Mouse (Mus musculus): ENCODE measurements at regions not wholly inside any gene's neighbourhood (a gene's known extent, or its start where the extent isn't known, plus 50 kb on each side); places are given as distances from the start of the nearest gene placed in this dataset.

DNA sequence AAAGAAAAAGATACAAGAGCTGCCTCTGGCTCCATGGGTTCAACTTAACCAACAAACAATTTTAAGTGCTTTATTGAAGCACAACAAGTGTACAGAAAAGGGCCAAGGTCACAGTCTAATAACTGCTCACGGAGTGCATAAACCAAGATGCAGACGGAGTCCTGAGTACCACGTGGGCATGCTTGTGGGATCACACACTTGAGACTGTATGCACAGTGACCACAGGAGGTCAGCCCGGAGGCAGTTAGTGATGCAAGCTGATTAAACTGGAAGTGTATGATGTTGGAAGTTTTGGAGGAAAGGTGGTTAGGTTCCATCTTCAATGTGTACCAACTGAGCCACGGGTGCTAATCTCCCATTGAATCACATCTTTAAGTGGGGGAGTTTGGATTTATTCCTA, 146.9 kb downstream of the Gm815 start:
- WGBS = 61% methylated on average over 5 of the region's 5 CpGs
- Histone ChIP-seq H3K9me3 (no peaks in the 10 kb centered on the region), H3K9ac (no peak overlapping the region), H3K36me3 (no peaks in the 10 kb centered on the region), H3K27ac (no peak overlapping the region), H3K4me2 (no peak overlapping the region), H3K4me1 (no peaks in the 10 kb centered on the region), H3K27me3 (replicated peaks) (no peaks in the 10 kb centered on the region), H3K4me3 (replicated peaks) (no peak overlapping the region)
- no peak for ATAC-seq (ENCODE audit: insufficient read depth, low FRiP score, low read depth)

DNA sequence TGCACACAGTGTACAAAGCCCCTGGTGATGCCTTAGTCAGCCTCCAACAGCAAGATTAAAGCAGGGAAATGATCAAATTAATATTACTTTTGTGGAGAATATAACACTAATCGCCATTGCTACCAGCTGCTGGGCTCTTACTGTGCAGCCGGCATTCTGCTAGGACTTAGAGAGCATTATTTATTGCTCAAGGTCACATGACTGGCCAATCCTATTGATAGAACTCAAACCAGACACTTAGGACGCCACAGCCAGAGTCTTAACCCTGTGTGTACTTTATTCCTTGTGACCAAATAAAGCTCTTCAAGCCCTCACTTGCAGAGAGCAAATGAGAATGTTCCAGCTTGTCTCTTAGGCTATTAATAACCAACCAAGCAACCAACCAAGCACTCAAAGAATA, 152.6 kb downstream of the Gm815 start:
- no peak overlapping the region for H3K9ac ChIP-seq
- H3K4me3 ChIP-seq (replicated peaks) = no peak overlapping the region
- peak overlapping the region; percentile 35; the same call in 1 of the 2 replicates for H3K27ac ChIP-seq
- WGBS = 15% methylated on average over 3 of the region's 3 CpGs
- no peaks in the 10 kb centered on the region for H3K36me3 ChIP-seq
- H3K9me3 ChIP-seq = no peaks in the 10 kb centered on the region
- H3K4me2 ChIP-seq = no peak overlapping the region
- peak; percentile 47; the same call in 1 of the 2 replicates for ATAC-seq (ENCODE audit: insufficient read depth, low FRiP score, low read depth)
- H3K27me3 ChIP-seq (replicated peaks) = no peaks in the 10 kb centered on the region
- 0 out of 2 replicates have a peak, but pooled peaks cover 6% of the 10 kb centered on the region for H3K4me1 ChIP-seq

DNA sequence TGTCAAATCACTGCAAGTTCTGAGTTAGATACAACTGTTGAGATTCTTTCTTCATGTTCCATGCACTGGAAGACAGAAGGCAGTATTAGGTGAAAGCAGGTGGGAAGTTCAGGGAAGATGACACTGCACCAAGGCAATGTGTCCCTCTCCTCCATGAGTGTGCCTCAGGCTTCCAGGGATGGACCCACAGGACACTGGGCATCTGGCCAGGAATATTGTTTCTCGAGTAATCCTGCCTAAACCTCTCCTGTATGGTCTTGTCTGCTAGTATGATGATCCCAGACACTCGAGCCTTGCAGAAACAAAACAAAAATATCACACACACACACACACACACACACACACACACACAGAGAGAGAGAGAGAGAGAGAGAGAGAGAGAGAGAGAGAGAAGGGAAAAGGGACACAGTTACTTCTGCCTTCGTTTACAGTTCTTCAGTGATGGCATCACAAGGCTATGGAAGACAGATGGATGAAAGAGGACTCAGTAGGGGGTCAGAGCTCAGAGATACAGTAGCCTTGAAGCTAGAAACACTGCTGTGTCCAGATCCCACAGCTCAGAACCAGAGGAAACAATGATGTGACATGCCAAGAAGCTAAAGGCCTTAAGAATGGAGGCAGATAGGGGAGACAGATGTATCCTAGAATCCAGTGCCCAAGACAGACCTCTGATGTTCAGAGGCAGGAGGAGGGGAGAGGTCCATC, 154.8 kb downstream of the Gm815 start:
- Histone ChIP-seq H3K9ac (no peak overlapping the region), H3K4me2 (no peak overlapping the region), H3K27ac (no peak overlapping the region), H3K4me3 (replicated peaks) (no peak overlapping the region), H3K4me1 (0 out of 2 replicates have a peak, but pooled peaks cover 6% of the 10 kb centered on the region), H3K27me3 (replicated peaks) (no peaks in the 10 kb centered on the region), H3K36me3 (no peaks in the 10 kb centered on the region), H3K9me3 (no peaks in the 10 kb centered on the region)
- no peak for ATAC-seq (ENCODE audit: insufficient read depth, low FRiP score, low read depth)
- WGBS = 46% methylated on average over 3 of the region's 3 CpGs

DNA sequence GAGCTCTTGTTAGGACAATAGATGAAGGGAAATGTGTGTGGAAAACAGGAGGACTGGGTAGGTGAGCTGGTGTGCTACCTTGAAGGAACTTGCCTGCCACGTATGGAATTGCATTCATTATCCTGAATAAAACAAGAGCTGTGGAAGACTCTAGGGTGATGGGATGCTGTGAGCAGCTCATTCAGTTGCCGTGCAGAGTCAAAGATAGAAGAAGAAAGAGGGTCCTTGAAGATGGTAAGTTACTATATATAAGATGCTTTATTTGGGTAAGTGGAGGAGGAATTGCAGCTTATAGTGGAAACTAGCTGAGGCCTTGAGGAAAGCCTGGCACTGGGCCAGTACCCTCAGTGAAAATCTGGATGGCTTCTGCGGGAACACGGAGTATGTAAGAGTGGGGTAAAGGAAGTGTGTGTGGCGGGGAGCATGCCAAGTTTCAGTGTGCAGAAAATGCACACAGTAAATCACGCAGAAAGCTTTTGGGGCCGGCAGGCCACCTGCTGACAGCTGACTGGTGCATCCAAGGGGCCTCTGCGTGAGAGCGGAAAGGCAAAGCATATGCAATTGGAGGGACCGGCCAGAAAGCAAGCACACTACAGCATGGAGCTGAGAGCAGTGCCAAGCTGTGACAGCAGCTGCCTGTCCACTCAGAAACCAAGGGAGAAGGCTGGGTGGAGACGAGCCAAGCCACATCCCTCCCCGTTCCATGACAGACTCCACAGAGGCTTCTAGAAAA, 149.7 kb upstream of the Vldlr start:
- Histone ChIP-seq H3K9me3 (no peaks in the 10 kb centered on the region), H3K27ac (no peak overlapping the region), H3K4me1 (no peaks in the 10 kb centered on the region), H3K9ac (no peak overlapping the region), H3K27me3 (replicated peaks) (no peaks in the 10 kb centered on the region), H3K4me3 (replicated peaks) (no peak overlapping the region), H3K4me2 (peak overlapping the region; percentile 5; the same call in 1 of the 2 replicates), H3K36me3 (no peaks in the 10 kb centered on the region)
- 43% methylated on average over 12 of the region's 12 CpGs for WGBS
- ATAC-seq (ENCODE audit: insufficient read depth, low FRiP score, low read depth) = peak; percentile 79; the same call in 1 of the 2 replicates

DNA sequence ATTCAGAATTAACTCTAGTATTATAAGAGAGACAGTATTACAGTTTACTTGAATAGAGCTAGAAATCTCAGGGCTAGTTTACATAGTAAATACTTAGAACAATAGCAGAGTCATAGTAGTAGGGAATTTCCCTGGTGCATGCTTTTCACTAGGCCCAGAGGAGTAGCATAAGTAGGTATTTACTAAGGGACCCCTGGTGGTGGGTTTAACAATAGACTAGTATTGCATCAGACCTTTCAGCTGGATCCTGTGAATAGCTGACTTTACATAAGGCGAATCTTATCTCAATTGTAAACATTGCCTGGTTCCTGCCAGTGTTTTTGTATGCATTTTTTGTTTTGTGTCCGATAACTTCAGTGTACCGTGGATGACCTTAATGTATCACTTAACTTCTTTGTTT, 143.0 kb upstream of the Vldlr start:
- Histone ChIP-seq H3K27me3 (replicated peaks) (no peaks in the 10 kb centered on the region), H3K4me2 (no peak overlapping the region)
- WGBS = 55% methylated on average over 3 of the region's 3 CpGs

DNA sequence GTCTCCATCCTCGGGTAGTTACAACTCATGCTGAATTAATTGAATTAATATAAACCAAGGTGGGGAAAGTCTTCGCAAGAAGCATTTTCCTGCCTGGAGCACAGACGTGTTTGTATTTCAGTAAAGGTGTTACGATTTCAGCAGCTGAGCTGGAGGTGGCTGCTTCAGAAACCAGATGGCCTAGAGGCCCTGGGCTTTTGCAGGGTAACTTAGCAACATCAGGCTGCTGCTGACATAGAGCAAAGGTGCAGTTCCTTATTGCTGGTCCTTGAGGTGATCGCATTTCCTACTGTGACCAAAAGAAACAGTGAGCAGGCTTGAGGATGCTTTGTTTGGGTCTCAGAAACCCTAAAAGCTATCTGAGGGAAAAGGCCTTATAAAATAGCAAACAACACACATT, 141.3 kb upstream of the Vldlr start:
- Histone ChIP-seq H3K27ac (no peak overlapping the region), H3K9me3 (no peaks in the 10 kb centered on the region), H3K9ac (no peak overlapping the region), H3K4me3 (replicated peaks) (no peak overlapping the region), H3K36me3 (no peaks in the 10 kb centered on the region), H3K27me3 (replicated peaks) (no peaks in the 10 kb centered on the region), H3K4me1 (no peaks in the 10 kb centered on the region), H3K4me2 (no peak overlapping the region)
- no peak for ATAC-seq (ENCODE audit: insufficient read depth, low FRiP score, low read depth)
- WGBS = 60% methylated on average over 5 of the region's 5 CpGs

More for the DNA sequence above, 143.0 kb upstream of the Vldlr start:
- H3K9ac ChIP-seq = no peak overlapping the region
- ATAC-seq (ENCODE audit: insufficient read depth, low FRiP score, low read depth) = no peak
- no peaks in the 10 kb centered on the region for H3K4me1 ChIP-seq
- H3K36me3 ChIP-seq = no peaks in the 10 kb centered on the region
- H3K4me3 ChIP-seq (replicated peaks) = no peak overlapping the region
- no peak overlapping the region for H3K27ac ChIP-seq
- no peaks in the 10 kb centered on the region for H3K9me3 ChIP-seq

DNA sequence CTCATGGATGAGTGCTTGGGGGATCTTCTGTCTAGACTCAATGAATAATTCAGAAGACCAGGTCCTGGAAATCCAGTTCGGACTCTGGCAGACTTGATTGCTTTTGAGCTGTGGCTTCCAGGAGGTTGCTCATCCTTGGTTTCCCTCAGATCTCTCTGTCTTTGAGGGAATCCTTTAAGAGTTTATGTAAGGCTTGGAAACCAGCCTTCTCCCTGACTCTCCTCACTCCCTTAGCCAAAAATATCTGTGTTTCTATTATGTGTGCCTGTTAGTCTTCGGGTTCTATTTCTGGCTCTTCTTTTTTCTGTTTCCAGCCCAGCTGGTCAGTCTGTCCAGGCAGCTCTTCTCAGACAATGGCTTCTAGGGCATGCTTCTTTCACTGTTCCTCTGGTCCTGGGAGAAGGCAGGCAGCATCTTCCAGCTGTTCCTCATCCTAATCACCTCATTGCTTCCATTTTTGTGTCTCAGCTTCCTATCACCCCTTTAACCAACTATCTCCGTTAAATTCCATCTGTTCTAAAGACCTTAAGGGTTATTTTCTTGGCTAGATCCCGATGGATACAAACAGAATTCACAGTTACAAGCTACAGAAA, 139.3 kb upstream of the Vldlr start:
- Histone ChIP-seq H3K27ac (no peak overlapping the region), H3K9me3 (no peaks in the 10 kb centered on the region), H3K4me3 (replicated peaks) (no peak overlapping the region), H3K27me3 (replicated peaks) (no peaks in the 10 kb centered on the region), H3K4me2 (no peak overlapping the region), H3K36me3 (no peaks in the 10 kb centered on the region), H3K9ac (no peak overlapping the region), H3K4me1 (no peaks in the 10 kb centered on the region)
- ATAC-seq (ENCODE audit: insufficient read depth, low FRiP score, low read depth) = no peak
- 46% methylated on average over 4 of the region's 4 CpGs for WGBS

DNA sequence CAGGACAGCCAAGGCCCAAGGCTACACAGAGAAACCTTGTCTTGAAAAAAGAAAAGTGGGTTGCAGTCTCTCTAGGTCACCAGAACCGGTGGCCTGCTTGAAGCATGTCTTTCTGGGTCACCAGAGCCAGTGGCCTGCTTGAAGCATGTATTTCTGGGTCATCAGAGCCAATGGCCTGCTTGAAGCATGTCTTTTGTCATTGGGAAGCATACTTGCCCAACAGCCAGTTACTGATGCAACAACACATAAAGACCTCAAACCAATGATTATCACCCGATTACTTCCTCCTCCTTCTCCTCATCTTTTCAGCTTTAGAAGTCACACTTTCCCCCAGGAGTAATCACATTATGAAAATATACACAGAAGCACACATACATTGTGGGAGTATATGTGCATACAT, 128.9 kb upstream of the Vldlr start:
- Histone ChIP-seq H3K9me3 (no peaks in the 10 kb centered on the region), H3K4me3 (replicated peaks) (no peak overlapping the region), H3K4me1 (no peaks in the 10 kb centered on the region), H3K27me3 (replicated peaks) (no peaks in the 10 kb centered on the region), H3K4me2 (no peak overlapping the region), H3K36me3 (no peaks in the 10 kb centered on the region), H3K27ac (no peak overlapping the region), H3K9ac (no peak overlapping the region)
- ATAC-seq (ENCODE audit: insufficient read depth, low FRiP score, low read depth) = no peak
- 77% methylated on average over 2 of the region's 2 CpGs for WGBS

DNA sequence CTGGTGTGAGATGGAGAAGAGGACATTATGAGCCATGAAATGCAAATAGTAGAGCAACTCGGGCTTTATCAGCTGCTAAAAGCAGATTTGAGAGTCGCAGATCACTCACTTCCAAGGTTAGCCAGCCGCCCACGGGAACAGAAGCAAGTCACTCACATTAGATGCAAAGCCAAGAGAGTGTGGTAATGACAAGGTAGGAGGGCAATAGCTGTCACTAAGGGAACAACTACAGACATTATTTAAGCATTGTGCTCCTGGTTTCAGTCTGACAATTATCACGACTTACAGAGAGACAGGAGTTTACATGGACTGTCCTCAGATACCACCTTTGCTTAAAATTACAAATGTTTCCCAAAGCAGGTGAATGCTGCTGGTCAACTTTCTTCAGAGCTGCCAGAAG, 128.5 kb upstream of the Vldlr start:
- Histone ChIP-seq H3K27ac (no peak overlapping the region), H3K9me3 (no peaks in the 10 kb centered on the region), H3K4me1 (no peaks in the 10 kb centered on the region), H3K4me2 (no peak overlapping the region), H3K9ac (no peak overlapping the region), H3K4me3 (replicated peaks) (no peak overlapping the region), H3K36me3 (no peaks in the 10 kb centered on the region), H3K27me3 (replicated peaks) (no peaks in the 10 kb centered on the region)
- 74% methylated on average over 5 of the region's 5 CpGs for WGBS
- ATAC-seq (ENCODE audit: insufficient read depth, low FRiP score, low read depth) = no peak

DNA sequence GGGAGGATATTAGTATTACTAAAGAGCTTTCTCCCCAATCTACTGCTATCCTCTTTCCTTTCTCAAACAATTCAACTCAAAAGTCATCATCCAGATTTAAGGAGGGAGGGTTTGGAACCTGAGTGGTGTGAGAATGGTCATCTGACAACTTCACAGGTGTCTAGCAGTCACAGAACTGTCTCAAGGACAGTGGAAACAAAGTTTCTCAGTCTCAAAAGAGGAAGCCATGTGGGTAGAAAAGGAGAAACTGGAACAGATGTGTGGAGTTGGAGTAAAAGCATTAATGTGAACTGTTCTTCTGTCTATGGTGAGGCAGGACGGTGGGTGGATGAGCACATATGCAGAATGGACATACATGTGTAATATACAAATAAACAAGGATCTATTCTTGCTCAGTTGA, 127.2 kb upstream of the Vldlr start:
- Histone ChIP-seq H3K9ac (no peak overlapping the region), H3K27ac (no peak overlapping the region), H3K36me3 (no peaks in the 10 kb centered on the region), H3K4me3 (replicated peaks) (no peak overlapping the region), H3K9me3 (no peaks in the 10 kb centered on the region), H3K4me2 (no peak overlapping the region), H3K4me1 (no peaks in the 10 kb centered on the region), H3K27me3 (replicated peaks) (no peaks in the 10 kb centered on the region)
- 92% methylated on average over 1 of the region's 1 CpGs for WGBS
- no peak for ATAC-seq (ENCODE audit: insufficient read depth, low FRiP score, low read depth)

DNA sequence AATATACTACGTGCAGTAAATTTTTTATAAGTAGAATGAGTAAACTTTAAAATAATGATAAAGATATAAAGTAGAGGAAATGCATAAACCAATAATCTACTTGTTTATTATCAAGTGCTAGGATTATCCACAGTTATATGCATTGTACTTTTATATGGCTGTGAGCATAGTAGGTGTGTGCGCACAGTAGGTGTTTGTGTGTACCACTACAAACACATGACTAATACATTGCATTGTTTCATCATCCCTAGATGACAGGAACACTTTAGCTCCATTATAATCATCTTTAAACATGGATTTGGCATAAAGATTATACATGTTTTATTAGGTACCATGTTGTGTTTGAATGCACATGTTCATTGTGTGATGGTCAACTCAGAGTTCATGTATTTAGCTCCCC, 124.7 kb upstream of the Vldlr start:
- no peaks in the 10 kb centered on the region for H3K36me3 ChIP-seq
- H3K27me3 ChIP-seq (replicated peaks) = no peaks in the 10 kb centered on the region
- H3K4me1 ChIP-seq = no peaks in the 10 kb centered on the region
- no peak overlapping the region for H3K27ac ChIP-seq
- no peak overlapping the region for H3K4me3 ChIP-seq (replicated peaks)
- ATAC-seq (ENCODE audit: insufficient read depth, low FRiP score, low read depth) = no peak
- no peak overlapping the region for H3K4me2 ChIP-seq
- 93% methylated on average over 2 of the region's 2 CpGs for WGBS
- no peak overlapping the region for H3K9ac ChIP-seq
- H3K9me3 ChIP-seq = no peaks in the 10 kb centered on the region

DNA sequence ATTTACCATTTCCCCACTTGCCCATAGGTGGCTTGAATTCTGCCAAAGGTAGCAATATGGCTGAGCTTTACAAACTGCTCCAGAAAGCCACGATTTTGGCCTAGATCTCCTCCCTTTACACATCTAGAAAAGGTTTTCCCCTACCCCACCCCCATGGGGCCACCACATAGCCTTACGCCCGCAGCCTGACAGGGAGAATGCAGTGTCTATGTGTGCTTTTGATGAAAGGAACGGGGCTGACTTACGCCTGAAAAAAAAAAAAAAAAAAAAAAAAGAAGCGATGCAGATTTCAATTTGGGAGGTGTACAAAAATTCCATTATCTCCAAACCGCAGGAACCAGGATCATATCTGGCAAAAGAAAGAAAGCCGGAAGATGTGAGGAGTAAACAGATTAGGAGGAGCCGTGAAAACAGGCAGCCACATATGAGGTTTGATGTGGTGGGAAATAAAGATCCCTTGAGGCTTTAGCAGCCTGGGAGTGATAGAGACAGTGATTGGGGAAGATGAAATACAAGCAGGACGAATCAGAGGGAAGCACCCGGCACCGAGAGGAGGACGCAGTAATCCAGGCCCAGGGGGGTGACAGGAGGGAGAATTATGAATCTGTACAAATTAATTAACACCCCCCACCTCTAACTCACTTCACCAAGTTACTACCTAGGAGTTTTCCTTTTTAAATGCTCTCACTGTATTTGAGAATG, 121.4 kb upstream of the Vldlr start:
- H3K27ac ChIP-seq = no peak overlapping the region
- H3K36me3 ChIP-seq = no peaks in the 10 kb centered on the region
- H3K4me2 ChIP-seq = no peak overlapping the region
- 80% methylated on average over 13 of the region's 13 CpGs for WGBS
- H3K9me3 ChIP-seq = no peaks in the 10 kb centered on the region
- ATAC-seq (ENCODE audit: insufficient read depth, low FRiP score, low read depth) = no peak
- H3K27me3 ChIP-seq (replicated peaks) = no peaks in the 10 kb centered on the region
- H3K4me3 ChIP-seq (replicated peaks) = no peak overlapping the region
- no peak overlapping the region for H3K9ac ChIP-seq
- H3K4me1 ChIP-seq = no peaks in the 10 kb centered on the region

Measured in stomach, embryonic 15.5 days (tissue).